Mouse (Mus musculus) liver, adult 10 weeks (tissue): ENCODE measurements around the gene Zfp975. TPM values are rescaled to one million over a fixed set of nuclear protein-coding genes. Genes with fewer than 3 reads are reported as not detected.

Experiments used
- polyA plus RNA-seq: library from polyadenylated mRNA; stranded (reverse); fragments of 350-450 nt; fragmentation: Illumina TruSeq; extraction: RNeasy Lipid Tissue Mini Kit (QIAGEN cat#74804); gene quantifications from one replicate; pipeline ENCODE4 v1.2.3, GENCODE M21; 2014; ENCODE audit warnings: low read depth, low replicate concordance

Zfp975 gene
- polyA plus RNA-seq = 12.6 TPM

DNA sequence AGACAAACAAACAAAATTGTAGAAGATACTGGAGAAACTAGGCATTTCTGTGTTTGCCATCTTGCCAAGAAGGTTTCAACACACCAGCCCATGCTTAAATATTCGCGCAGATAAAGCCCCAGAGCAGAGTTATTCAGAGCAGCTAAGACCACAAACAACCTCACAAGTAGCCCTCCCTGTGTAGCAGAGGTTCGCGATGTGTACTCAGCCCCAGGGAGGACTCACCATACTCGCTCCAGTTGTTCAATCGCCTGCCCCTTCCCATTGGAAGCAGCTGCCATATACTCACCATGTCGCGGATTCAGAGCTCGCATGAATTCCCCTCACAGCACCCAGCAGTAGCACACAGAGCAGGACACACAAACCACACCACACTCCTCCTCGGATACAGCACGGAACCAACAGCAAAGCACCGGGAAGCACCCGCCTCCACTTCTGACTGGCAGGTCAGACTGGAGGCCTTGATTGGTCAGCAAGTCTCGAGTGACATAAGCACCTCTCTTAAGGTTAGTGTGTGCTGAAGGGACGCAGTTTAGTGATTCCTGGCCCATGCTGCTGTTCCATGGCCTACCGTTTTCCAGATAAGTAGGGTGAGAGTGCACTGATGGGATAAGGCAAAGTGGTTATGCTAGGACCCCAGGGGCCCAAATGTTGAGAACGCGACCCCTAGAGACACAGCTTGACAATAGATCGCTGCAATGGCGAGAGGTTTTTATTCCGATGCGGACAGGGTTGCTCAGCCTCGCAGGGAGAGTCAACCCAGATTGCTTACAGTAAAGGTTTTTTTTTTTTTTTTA, at the start of gene Zfp975:
TSS of gene Zfp975 (minus strand) at position 381 of the 797 bp plus-strand sequence.

GRCm38 (mm10) chr7:42726917-42727316, 34.4 kb upstream of the Zfp975 start, which contains the start of gene Gm17067:
Gene Gm17067 (minus strand): TSS chr7:42727017.

DNA sequence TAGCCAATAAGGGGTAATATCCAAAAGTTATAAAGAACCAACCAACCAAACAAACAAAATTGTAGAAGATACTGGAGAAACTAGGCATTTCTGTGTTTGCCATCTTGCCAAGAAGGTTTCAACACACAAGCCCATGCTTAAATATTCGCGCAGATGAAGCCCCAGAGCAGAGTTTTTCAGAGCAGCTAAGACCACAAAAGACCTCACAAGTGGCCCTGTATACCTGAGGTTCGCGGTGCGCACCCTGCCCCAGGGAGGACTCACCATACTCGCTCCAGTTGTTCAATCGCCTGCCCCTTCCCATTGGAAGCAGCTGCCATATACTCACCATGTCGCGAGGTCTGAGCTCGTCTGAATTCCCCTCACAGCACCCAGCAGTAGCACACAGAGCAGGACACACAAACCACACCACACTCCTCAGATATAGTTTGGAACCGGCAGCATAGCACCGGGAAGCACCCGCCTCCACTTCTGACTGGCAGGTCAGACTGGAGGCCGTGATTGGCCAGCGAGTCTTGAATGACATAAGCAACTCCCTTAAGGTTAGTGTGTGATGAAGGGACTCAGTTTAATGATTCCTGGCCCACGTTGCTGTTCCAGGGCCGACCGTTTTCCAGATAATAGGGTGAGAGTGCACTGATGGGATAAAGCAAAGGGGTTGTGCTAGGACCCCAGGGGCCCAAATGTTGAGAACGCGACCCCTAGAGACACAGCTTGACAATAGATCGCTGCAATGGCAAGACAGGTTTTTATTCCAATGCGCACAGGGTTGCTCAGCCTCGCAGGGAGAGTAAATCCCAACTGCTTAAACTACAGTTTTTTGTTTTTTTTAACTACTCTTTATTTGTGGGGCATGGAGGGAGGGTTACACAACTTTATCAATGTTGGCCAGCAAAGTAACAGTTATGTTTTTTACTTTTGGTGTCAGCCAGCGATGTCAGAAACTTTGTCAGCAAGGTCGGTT, 50.1 kb downstream of the Zfp975 start, which contains the start of gene Zfp976:
TSS of gene Zfp976 (minus strand) at position 437 of the 964 bp plus-strand sequence.

Other genes starting within 250 kb of the Zfp975 start
- not detected for gene 4933421I07Rik, start 244.6 kb downstream of the Zfp975 start, polyA plus RNA-seq
- 14.5 TPM for gene Zfp141, start 187.0 kb downstream of the Zfp975 start, polyA plus RNA-seq
- not detected for gene Gm21028, start 114.2 kb downstream of the Zfp975 start, polyA plus RNA-seq
- 4.1 TPM for gene Zfp977, start 100.2 kb downstream of the Zfp975 start, polyA plus RNA-seq
- 9.2 TPM for gene Zfp976, start 50.2 kb downstream of the Zfp975 start, polyA plus RNA-seq
- not detected for gene Gm17067, start 34.3 kb upstream of the Zfp975 start, polyA plus RNA-seq
- gene Vmn2r62, start 100.8 kb upstream of the Zfp975 start, polyA plus RNA-seq = not detected
- not detected for gene Gm2381, start 174.5 kb upstream of the Zfp975 start, polyA plus RNA-seq
- gene Vmn2r63, start 241.1 kb upstream of the Zfp975 start, polyA plus RNA-seq = not detected